Mouse (Mus musculus) spleen, postnatal 36 days (tissue): Measurements from ENCODE around the gene Myrf.

Experiments used
- DNase-seq, 2 experiments: peaks; one replicate each; pipeline ENCODE4 v3.0.0; 2022; ENCODE audit warnings: low spot score in 2 of 2, mixed read lengths in 1 of 2

Gene Myrf

DNA sequence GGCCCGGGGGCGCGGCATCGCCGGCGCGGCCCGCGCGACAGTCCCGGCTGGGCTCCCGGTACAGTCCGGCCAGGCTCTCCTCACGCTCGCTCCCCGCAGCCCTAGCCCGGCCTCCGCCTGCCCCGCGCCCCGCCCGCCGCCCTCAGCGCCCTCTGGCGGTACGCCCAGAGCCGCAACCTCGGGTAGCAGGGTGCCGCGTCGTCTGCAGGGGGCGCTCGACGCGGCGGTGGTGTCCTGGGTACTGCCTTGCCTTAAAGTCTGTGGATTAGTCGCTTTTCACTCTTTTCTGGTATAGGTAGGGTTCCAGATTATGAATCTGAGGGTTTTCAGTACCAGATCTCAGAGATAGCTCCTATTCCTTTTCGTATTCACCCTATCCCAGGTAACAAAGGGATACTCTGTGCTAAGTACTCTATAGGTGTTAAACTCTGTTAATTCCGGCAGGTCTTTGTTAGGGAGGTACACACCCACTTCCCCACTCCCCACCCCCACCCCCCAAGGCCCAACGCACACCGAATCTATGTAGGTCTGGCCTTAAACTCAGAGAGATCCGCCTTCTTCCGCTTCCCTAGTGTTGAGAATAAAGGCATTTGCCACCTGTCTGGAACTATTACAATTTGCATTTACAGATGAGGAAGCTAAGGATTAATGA is at the start of gene Myrf:
TSS of gene Myrf (minus strand) at position 95 of the 652 bp plus-strand sequence.
- peak; percentile 31 to 54 for DNase-seq

DNA sequence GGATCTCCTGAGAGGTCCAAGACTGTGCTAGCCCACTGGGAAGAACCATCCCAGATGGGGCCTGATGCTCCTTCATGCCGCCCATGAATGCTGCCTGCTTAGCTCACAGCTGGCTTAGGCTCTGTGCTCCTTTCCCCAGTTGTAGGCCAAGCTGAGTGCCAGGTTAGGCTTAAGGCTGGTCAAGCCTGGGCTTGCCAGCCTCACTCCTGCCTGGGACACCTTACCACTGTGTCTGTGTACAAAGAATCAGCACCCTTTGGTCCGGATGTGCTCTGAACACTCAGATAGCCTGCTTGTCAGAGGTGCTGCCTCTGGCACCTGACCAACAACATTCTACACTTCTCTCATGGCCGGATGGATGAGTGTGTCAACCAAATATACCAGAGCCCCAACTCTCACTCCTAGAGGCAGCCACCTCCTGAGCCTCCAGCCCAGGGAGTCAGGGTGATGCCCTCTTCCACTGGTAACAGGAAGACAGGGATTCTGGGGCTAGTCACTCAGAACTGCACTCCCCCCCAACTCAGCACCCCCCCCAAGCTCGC is 49.1 kb upstream of the Myrf start:
- DNase-seq = no peak

DNA sequence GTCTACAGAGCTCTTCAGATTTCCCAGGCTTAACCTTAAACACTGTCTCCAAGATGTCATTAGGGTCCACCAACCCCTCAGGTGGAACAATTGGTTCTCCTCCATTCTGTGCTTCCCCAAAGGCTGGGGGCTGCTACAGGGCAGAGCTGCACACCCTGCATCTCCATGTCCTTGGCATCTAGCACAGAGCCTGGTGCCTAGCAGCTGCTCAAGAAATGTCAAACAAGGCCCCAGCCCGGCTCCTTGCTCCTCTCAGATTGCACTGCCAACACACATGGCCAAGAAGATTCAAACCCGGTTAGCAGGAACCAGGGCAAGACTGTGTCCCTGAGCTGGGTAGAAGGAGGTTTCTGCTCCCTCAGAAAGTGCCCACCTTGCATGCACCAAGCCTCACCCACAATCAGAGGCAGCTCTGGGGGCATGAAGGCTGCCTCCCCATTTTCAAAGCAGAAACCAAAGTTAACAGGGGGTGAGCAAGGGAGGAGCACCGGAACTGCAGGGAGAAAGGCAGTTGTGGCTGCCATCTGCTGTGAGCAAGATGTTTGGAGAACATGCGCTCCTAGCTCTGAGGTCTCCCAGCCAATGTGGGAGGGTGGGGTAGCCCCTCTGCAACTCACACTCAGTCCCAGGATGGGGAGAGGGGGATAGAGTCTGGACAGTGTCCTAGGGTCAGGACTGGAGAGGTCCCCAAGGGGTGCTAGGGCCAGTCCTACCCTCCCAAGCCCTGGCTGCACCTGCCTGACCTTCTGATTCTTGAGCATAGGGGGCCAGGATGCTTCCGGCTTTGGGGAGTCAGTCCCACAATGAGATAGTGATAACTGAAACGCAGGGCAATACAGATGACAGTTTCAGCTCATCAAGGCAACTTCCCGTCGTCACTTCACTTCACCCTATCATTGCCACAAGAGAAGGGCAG is 47.8 kb upstream of the Myrf start:
- no peak for DNase-seq

DNA sequence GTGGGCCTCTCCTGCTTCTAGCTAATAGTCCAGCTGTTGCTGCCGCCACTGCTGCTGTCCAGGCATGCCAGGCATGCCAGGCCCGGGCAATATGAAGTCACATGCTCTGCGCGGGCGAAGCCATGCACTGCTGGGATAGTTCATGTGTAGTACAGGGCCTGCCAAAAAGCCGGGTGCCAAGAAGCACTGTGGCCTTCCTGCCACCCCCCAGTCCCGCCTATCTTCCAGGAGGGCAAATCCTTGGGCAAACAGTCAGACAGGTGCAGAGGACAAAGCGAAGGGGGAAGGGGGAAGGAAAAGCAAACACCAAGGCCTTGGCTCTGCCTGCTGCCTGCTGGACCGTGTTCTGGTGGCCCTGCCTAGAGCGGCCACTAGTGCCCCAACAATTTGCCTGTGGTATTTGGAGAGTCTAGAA is 45.9 kb upstream of the Myrf start:
- DNase-seq = no peak

DNA sequence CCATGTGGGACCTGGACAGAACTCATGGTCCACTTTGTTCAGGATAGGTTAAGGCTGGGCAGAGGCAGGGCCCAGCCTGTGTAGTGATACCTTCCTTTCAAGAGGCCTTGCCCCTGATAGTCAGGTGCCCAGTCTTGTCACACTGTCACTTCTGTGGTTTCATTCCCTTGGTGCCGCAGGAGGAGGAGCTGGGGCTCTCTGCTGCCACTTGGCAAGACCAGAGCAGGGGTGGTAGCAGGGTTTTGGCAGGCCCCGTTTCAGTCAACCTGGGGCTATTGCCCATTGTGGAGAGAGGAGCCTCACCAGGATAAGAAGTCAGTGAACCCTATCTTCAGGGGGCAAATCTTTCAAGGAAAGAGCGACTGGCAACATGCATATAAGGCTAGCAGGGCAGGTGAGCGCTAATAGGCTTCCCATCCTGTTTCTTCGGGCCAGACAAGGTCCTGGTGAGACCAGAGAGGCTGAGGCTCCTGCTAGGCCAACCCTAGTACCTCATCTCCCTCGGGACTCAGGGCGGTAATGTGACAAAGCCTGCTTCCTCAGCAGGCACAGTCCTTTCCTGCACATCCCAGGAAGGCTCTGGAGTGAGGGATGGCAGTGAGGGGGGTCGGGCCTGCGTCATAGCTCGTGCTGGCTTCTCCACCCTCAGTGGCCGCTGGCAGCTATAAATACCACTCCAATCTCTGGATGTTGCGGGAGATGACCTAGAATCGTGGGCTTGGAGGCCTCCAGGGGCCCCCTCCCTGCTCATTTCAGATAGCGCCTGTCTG is 40.4 kb upstream of the Myrf start:
- no peak for DNase-seq

DNA sequence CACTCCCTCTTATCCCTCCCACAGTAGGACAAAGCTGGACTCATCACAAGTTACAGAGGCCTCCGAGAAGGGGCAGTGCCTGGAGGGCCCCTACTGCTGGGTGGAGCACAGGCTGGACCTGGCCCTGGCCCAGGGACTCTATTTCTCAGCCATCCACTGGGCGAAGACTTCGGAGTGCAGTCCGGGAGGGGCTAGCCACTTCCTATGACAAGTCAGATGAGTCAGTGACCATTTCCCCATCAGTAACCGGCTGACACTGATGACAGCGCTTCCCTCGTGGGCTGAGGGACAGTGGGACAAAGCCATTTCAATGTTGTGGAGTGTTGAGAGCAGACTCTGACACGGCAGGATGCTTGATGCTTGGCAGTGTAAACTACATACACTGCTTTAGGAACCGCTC is 39.1 kb upstream of the Myrf start:
- DNase-seq = no peak

DNA sequence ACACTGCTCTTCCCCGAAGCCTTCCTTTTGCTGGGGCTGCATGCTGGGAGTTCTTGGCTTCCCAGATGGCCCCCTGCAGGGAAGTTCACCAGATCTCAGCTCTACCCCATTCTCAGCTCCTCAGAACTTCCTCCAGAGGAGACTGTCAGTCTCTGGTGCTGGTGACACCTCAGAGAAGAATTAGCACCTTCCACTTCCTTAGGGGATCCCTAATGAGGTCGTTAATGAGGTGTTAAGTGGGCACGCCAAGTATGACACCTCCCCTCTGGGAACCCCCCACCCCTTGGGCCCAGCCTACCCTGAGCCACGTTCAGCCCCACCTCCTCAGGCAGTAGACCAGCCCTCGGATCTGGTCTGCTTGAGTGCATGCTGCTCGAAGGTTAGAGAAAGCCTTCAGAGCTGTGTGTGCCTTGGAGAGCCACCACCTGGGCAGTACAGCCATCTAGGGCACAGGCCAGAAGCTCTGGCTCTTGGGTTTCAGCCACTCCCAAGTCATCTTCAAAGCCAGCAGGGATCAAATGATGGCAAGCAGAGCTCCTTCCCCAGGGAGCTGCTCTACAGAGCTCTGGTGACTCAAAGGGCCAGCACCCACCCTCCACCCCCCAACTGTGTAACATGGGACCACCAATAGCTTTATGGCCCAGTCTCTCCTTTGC is 38.2 kb upstream of the Myrf start:
- DNase-seq = no peak

DNA sequence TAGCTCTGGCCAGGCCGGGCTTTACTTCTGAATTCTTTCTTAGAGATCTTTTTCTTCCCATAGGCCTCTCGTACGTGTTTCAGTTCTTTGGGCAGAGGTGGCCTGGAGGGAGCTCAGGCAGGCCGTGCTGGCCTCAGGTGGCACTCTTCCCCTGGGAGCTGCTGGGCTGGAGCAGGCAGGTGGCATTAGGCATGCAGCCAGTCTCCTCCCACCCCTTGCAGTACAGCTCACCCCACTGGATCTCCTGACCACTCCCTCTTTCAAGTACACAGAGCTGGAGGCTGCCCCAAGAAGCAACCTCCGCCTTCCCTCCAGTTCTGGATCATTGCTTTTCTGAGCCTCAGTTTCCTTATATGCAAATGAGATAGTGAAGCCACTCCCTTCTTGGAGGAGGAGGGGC is 37.2 kb upstream of the Myrf start:
- peak; percentile 31 to 41 for DNase-seq

DNA sequence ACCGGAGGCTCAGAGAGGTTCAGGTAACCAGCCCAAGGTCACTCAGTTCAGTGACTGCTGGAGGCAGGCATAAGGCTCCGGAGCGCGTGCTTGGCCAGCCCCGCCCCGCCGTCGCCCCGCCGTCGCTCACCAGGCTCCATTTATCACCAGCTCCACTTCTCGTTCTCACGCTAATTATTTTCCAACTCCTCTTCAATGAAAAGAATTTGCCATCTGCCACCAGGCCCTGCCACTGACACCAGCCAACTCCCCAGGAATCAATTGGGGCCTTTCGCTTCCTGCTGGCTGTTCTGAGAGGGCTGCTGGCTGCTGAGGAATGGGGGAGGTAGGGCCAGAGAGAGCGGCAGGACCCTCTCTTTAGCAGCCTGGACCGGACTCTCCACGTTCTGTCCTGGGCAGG is 36.8 kb upstream of the Myrf start:
- peak; percentile 20 to 31 for DNase-seq

DNA sequence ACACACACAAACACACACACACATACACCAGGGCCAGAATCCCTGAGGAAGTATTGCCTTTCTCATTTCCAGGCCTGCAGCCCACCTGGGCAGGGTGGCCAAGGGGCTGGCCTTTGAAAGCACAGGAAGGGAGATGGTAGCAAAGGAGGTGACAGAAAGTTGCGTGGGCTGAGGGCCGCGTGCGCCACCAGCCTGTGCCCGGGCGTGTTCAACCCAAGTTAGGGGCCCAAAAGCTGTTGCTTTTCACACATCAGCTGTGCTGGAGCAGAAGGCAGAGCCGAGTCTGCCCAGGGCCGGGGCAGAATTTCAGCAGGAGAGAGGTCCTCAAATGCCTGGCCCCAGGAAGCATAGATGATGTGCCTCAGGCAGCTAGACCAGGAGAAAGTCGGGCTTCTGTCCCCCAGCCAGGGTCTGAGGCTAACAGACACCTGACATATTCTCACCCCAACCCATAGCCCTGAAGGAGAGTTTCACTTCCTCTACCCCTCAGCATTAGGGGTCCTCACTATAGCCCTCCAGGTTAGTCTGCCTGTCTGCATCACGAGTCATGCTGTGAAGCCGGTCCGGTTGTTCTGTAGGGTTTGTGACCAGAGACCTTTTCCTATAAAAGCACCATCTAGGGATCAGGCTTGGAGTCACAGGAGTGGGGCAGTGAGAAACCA is 36.1 kb upstream of the Myrf start:
- peak; percentile 30 to 40 for DNase-seq

DNA sequence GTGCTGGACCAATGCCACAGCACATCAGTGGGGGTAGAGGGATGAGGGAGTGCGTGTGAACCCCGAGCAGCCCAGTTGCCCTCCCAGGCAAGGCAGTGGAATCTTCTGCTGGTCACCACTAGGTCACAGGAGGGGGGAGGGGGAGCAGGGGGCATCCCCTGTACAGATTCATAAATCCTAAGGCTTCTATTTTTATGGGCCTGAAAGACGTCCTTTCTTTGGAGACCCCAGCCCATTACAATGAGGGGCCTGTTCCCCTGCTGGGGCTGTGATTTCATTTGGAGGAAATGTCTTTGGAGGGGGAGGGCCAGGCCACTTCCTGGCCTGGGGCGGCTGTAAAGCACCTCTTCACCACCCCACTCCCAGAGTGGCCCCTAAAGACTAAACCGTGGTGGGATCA is 33.5 kb upstream of the Myrf start:
- DNase-seq = no peak

DNA sequence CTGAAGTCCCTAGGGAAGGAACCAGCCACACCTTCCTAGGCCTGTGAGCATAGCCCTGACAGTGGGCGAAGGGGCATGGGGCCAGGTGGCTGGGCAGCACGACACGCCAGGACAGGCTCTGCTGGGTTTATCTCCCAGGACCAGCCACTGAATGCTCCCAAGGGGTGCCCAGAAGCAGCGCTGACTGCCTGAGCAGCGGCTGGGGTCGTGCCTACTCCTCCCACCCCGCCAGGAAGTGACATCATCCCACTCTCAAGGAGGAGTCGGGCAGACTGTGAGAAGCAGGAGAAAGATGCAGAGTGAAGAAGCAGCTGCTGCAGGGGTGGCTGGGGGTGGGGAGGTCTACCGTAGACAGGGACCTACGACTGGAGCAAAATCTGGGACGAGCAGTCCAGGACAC is 32.2 kb upstream of the Myrf start:
- peak in 1 of 2 experiments; percentile 21 for DNase-seq

DNA sequence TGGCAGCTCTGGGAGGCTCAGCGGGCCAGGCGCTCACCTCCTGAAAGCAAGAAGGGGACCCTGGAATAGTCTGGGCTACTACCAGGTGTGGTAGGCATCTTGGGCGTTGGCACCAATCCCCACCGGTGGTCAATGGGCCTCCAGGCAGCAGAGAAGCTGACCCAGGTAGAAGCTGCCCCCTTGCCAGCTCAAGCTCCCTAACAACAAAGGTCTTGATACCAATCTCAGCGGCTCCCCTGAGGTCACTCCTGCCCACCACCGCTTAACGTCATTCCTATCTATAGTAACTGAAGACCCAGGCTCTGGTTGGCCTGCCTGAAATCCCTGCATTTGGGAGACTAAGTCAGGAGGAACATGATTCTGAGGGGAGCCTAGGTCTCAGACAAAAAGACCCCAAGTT is 31.0 kb upstream of the Myrf start:
- no peak for DNase-seq

DNA sequence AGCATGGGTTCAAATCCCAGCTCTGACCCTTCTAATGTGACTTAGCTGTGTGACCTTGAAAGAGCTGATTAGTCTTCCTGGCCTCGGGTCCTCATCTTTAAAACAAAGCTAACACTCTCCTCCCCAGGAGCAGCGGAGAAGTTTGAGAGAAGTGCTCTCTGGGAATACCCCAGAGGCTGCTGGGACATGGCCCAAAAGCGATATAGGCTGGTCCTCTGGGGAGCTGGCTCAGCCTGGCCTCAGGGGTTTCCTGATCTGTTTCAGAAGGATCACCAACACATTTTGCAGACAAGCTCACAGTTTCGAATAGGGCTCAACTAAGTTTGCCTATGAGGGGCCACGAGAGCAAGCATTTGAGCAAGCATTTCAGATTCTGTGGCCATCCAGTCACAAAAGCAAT is 29.8 kb upstream of the Myrf start:
- DNase-seq = no peak

DNA sequence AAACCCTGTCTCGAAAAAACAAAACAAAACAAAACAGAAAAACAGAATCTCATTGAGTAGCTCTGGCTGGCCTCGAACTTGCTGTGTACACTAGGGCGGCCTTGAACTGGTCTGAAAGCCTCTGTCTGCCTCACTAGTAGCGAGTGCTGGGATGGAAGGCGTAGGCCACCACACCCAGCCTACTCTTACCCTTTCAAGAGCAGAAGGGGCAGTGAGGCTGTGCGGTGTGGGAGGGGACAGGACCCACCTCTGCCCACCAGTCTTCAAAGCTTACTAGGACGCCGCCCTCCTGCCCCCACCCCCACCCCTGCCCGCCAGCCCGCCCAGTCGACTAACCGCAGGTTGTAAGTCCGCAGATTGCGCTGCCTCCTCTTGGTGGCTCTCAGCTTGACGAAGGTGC is 28.3 kb upstream of the Myrf start:
- DNase-seq = no peak

DNA sequence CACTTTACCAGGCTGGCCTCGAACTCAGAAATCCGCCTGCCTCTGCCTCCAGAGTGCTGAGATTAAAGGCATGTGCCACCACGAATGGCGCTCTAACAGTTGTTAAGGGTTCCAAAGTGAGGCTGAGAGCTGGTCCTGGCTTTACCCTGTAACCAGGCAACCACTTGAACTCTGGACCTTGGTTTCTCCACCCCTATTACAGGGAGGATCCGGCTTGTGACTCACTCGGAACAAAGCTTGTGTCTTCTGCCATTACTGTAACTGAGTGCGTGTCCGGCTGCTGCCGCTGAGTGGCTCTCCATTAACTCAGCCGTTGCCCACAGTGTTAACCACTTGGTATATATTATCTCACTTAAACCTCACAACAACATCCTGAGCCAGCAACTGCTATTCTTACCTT is 27.4 kb upstream of the Myrf start:
- no peak for DNase-seq

DNA sequence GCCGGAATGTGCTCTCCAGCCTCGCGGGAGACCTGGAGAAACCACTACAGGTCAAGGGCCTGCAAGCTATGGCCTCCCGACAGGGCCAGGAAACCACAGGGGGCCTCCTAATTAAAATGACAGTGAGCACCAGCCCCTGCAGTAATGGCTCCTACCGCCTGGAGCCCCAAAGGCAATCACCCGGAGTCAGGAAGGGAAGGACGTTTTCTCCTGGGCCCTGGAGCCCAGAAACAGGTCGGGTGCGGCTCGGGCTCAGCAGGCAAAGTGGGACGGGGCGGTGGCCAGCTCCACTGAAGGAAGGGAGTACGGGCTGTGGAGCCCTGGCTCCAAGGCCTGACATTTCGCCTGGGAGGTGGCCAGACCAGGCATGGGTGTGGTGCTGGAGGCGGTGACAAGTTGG is 26.5 kb upstream of the Myrf start:
- DNase-seq = no peak

DNA sequence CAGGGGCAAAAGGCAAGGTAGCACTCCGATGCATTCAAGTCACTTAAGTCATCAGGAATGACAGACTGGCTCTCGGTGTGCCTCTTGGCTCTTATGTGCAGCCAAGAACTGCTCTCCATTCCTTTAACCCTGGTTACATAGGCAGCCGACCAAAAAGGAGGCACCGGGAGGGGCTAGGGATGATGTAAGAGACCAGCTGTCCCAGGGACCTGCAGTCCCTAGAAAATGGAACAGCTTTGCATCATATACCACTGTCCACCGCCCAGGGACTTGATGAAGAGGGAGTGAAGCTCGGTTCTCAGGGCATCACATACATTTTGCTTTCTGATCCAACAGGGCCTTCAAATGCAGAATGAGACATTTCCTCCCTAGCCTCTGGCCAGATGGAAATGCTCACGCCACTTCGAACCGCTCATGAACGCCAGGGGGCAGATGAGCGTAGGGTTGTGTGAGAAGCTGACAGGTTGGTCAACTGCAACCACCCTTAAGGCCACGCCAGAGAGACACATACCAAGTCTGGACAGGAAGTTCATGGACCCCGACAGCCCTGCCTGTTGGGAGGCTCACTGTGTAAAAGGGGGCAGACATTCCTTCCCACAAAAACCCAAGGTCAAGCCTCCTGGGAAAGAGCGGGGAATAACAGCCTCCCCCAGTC is 25.8 kb upstream of the Myrf start:
- DNase-seq = peak; percentile 46 to 59

DNA sequence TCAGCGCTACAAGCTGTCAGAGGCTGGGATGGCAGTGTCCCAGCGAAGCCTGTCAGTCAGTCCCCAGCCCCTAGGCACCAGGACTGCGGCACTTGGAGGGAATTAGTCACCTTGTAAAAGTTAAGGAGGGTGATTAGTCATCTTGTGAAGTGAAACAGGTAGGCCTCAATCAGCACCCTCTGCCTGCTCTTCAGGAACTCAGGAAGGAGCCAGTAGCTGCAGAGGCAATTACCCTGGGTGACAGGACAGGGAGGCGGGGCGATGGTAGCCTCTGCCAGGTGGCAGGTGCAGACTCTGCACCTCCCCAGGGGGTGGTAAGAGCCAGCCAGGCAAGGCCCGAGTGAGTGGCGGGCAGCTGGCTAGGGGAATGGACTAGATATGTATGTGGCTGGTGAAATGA is 20.8 kb upstream of the Myrf start:
- DNase-seq = no peak

DNA sequence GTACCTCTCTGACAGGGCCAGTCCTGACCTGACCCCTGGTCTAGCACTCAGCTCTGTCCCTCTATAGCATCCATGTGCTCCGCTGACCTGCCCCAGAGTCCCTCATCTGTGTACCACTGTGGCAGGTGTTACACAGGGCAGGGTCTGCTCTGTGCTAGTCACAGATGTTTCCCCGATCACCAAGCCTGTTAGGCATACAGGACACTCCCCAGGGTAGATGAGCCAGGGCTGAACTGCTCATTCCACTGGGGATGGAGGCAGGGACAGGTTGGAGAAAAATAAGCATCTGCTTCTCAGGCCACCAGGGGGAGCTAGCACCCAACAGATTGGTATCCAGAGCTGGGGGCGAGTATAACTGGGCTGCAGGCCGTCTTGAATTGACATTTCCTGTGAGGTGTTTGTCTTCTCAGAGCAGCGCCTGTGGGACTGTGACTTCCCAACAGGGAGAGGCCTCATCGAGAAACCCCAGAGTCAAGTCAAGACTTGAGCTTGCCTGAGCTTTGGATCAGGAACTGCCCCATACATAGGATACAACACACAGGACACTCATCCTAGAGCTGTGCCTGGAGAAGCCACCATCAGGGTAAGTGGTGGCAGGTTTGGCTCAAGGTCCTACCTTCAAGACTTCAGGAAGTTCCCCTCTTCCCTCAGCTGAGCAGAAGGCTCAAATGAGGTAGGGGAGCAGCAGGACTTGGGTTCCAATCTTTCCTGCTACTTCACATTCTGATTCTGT is 17.9 kb upstream of the Myrf start:
- peak; percentile 41 to 48 for DNase-seq
